Mouse (Mus musculus) spleen, postnatal 10 days (tissue): Measurements from ENCODE around the gene Wdr61.
"Not testable (repeated sequence)": the region's sequence is repeated elsewhere in the genome, so short reads cannot be mapped to it uniquely, and the experiment has no call there.

Source experiments
- DNase-seq, 2 experiments: peaks; one replicate each; pipeline ENCODE4 v3.0.0; 2021 to 2022; ENCODE audit warnings: low spot score in 2 of 2

Wdr61 gene

GRCm38 (mm10) chr9:54732122-54732521 lies 2.2 kb downstream of the Wdr61 start:
- DNase-seq, result no peak

- DNase-seq, result no peak
Observed at GRCm38 (mm10) chr9:54726315-54726714, 8.0 kb downstream of the Wdr61 start.

GRCm38 (mm10) chr9:54722596-54722995 lies 11.7 kb downstream of the Wdr61 start:
- DNase-seq, result no peak

- DNase-seq, result no peak
Observed at GRCm38 (mm10) chr9:54722156-54722555, 12.2 kb downstream of the Wdr61 start.

GRCm38 (mm10) chr9:54717527-54717926 lies 16.8 kb downstream of the Wdr61 start:
- DNase-seq, result no peak

- no peak for DNase-seq
Observed at GRCm38 (mm10) chr9:54715776-54716175, 18.5 kb downstream of the Wdr61 start.

- no peak for DNase-seq
Observed at GRCm38 (mm10) chr9:54708085-54708484, 26.2 kb downstream of the Wdr61 start.

GRCm38 (mm10) chr9:54707288-54707999 lies 26.9 kb downstream of the Wdr61 start:
- DNase-seq, result no peak

- DNase-seq, result no peak
Observed at GRCm38 (mm10) chr9:54705561-54705960, 28.8 kb downstream of the Wdr61 start.

GRCm38 (mm10) chr9:54704361-54704760 lies 30.0 kb downstream of the Wdr61 start:
- DNase-seq, result peak in 1 of 2 experiments; percentile 32

GRCm38 (mm10) chr9:54702581-54702980 lies 31.7 kb downstream of the Wdr61 start:
- DNase-seq, result no peak

GRCm38 (mm10) chr9:54700746-54701145 lies 33.6 kb downstream of the Wdr61 start:
- DNase-seq, result no peak

GRCm38 (mm10) chr9:54700174-54700475 lies 34.2 kb downstream of the Wdr61 start:
- DNase-seq, result no peak

- peak; percentile 77 to 80 for DNase-seq
Observed at GRCm38 (mm10) chr9:54699345-54700173, 34.8 kb downstream of the Wdr61 start.

GRCm38 (mm10) chr9:54699087-54699344 lies 35.3 kb downstream of the Wdr61 start:
- DNase-seq, result no peak

GRCm38 (mm10) chr9:54698318-54699086 lies 35.8 kb downstream of the Wdr61 start, which contains the start of gene Dnaja4:
Dnaja4 (plus strand) TSS chr9:54698873.
- DNase-seq, result peak; percentile 63 to 75

- peak in 1 of 2 experiments; percentile 42 for DNase-seq
Observed at GRCm38 (mm10) chr9:54691241-54691805, 43.0 kb downstream of the Wdr61 start.

- DNase-seq, result not testable (repeated sequence)
Observed at GRCm38 (mm10) chr9:54690697-54691096, 43.6 kb downstream of the Wdr61 start.

- DNase-seq, result no peak
Observed at GRCm38 (mm10) chr9:54689446-54689845, 44.9 kb downstream of the Wdr61 start.

- DNase-seq, result no peak
Observed at GRCm38 (mm10) chr9:54687246-54688236, 46.8 kb downstream of the Wdr61 start.
